Mouse (Mus musculus) embryonic fibroblast, embryonic 13.5 days (primary cell): ENCODE measurements around the gene Opalin.

ENCODE experiments used
- CTCF ChIP-seq: IDR thresholded peaks from 2 replicates; pipeline ENCODE4 v1.5.1; 2011; ENCODE audit warnings: mild to moderate bottlenecking, control low read depth, low read length, moderate library complexity, borderline replicate concordance; ENCODE audit not compliant: insufficient read depth
- POLR2A ChIP-seq: IDR thresholded peaks from 2 replicates; pipeline ENCODE4 v1.6.1; 2011; ENCODE audit warnings: low read depth, mild to moderate bottlenecking, control low read depth, low read length, moderate library complexity

- TF ChIP-seq POLR2A (no peak), CTCF (no peak)
Measured at GRCm38 (mm10) chr19:41088491-41088890, 11.6 kb upstream of the Opalin start.
